Mouse (Mus musculus) intestine, embryonic 14.5 days (tissue): ENCODE measurements around the gene Prcd. TPM values are rescaled to one million over a fixed set of nuclear protein-coding genes. Genes with fewer than 3 reads are reported as not detected.

Experiments
- ATAC-seq: fragments of 200-750 bp; cut with Nextera tagmentation; replicated peaks from 2 replicates; pipeline ENCODE4 v1.8.0; 2017; ENCODE audit warnings: low read depth, moderate number of reproducible peaks, moderate TSS enrichment, moderate library complexity; ENCODE audit not compliant: low FRiP score, low TSS enrichment
- DNase-seq: peaks from one replicate; pipeline ENCODE4 v3.0.0-alpha.2; 2018; ENCODE audit warnings: low spot score
- H3K27ac ChIP-seq: fragments of 300-500 bp; sonication (generic); 2 replicates; pipeline ENCODE4 v1.5.1; 2014; ENCODE audit warnings: low read depth, mild to moderate bottlenecking, control low read depth
- H3K27me3 ChIP-seq: fragments of 300-500 bp; sonication (generic); replicated peaks from 2 replicates; pipeline ENCODE4 v1.6.1; 2014; ENCODE audit warnings: low read length, control low read depth; ENCODE audit not compliant: control insufficient read depth, insufficient read depth
- H3K36me3 ChIP-seq: fragments of 300-500 bp; sonication (generic); 2 replicates; pipeline ENCODE4 v1.6.1; 2014; ENCODE audit warnings: low read length, control low read depth; ENCODE audit not compliant: control insufficient read depth, insufficient read depth
- H3K4me1 ChIP-seq: fragments of 300-500 bp; sonication (generic); replicated peaks from 2 replicates; pipeline ENCODE4 v1.6.1; 2014; ENCODE audit warnings: low read length, control low read depth, mixed read lengths; ENCODE audit not compliant: control insufficient read depth, insufficient read depth
- H3K4me2 ChIP-seq: fragments of 300-500 bp; sonication (generic); 2 replicates; pipeline ENCODE4 v1.6.1; 2014; ENCODE audit warnings: low read length
- H3K4me3 ChIP-seq: fragments of 300-500 bp; sonication (generic); 2 replicates; pipeline ENCODE4 v1.5.1; 2014; ENCODE audit warnings: low read depth, low read length, control low read depth, mixed read lengths
- H3K9ac ChIP-seq: fragments of 300-500 bp; sonication (generic); 2 replicates; pipeline ENCODE4 v1.6.1; 2014; ENCODE audit warnings: mild to moderate bottlenecking, low read length
- H3K9me3 ChIP-seq: fragments of 300-500 bp; sonication (generic); 2 replicates; pipeline ENCODE4 v1.6.1; 2016; ENCODE audit warnings: low read length, control low read depth; ENCODE audit not compliant: control insufficient read depth
- WGBS: fragments of 180-500 bp; shearing (Covaris S2); extraction: QIAGEN DNeasy Blood & Tissue Kit; methylation state at CpG from one replicate; pipeline ENCODE4 v1.1.7; 2014; 5-methylcytosine and 5-hydroxymethylcytosine counted together
- polyA plus RNA-seq: library from polyadenylated mRNA; unstranded; fragments of >200 nt; fragmentation: Nextera tagmentation; extraction: Ambion mirVana; gene quantifications from 2 replicates; pipeline ENCODE4 v1.2.1, GENCODE M21; 2014

The Prcd gene
- polyA plus RNA-seq, 1 experiment from 2014 or later, result 1.8 TPM

DNA sequence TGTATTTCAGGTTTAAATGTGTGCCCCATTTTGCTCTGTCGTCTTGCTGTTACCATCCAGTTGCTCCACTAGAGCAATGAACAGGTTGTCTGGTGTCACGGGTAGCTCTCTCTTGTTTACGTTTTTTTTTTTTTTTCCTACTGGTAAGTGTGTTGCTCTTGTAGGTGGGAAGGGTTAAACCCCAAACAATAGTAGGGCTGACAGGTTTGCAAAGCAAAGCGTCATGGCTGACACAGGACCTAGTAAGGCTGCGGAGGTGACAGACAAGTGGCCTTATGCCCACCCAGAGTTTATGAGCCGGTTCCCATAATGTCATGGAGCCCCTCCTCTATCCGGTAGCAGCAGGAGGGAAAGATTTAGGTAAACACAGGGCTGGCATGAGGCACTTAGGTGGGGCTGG, 53.0 kb downstream of the Prcd start:
- Histone ChIP-seq H3K27me3 (no peaks in the 10 kb centered on the region), H3K9ac (no peak overlapping the region), H3K36me3 (no peaks in the 10 kb centered on the region), H3K9me3 (no peaks in the 10 kb centered on the region), H3K4me1 (no peaks in the 10 kb centered on the region), H3K4me2 (no peak overlapping the region), H3K4me3 (no peak overlapping the region), H3K27ac (no peak overlapping the region)
- no peak for DNase-seq
- WGBS, result 51% methylated on average over 7 of the region's 7 CpGs
- ATAC-seq, result no peak

GRCm38 (mm10) chr11:116710171-116710570, 56.8 kb downstream of the Prcd start:
- Histone ChIP-seq H3K27me3 (no peaks in the 10 kb centered on the region), H3K27ac (no peak overlapping the region), H3K9ac (no peak overlapping the region), H3K4me3 (no peak overlapping the region), H3K36me3 (no peaks in the 10 kb centered on the region), H3K4me1 (no peaks in the 10 kb centered on the region), H3K4me2 (no peak overlapping the region), H3K9me3 (no peaks in the 10 kb centered on the region)
- no peak for ATAC-seq
- 60% methylated on average over 10 of the region's 10 CpGs for WGBS
- no peak for DNase-seq

DNA sequence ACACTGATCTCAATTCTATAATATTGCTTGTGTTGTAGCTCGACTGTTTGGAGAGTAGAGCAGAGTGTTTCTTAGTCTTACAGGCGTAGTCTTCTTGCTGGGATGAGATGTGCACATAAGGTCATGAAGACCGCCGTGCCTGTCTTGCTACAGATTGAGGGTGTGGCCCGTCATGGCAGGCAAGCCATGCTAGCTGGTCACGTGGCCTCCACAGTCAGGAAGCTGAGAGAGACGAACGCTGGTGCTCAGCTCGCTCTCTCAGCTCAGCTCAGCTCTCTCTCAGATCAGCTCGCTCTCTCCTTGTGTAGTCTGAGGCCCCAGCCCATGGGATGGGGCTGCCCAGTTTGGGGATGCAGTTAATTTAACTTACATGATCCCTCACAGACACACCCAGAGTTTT, 57.5 kb downstream of the Prcd start:
- Histone ChIP-seq H3K36me3 (no peaks in the 10 kb centered on the region), H3K4me1 (no peaks in the 10 kb centered on the region), H3K4me3 (no peak overlapping the region), H3K9ac (no peak overlapping the region), H3K4me2 (no peak overlapping the region), H3K27ac (no peak overlapping the region), H3K27me3 (no peaks in the 10 kb centered on the region), H3K9me3 (no peaks in the 10 kb centered on the region)
- WGBS, result 90% methylated on average over 10 of the region's 10 CpGs
- ATAC-seq, result no peak
- no peak for DNase-seq

GRCm38 (mm10) chr11:116714052-116714451, 60.7 kb downstream of the Prcd start:
- ATAC-seq (no peak), DNase-seq (no peak)
- Histone ChIP-seq H3K36me3 (no peaks in the 10 kb centered on the region), H3K9ac (no peak overlapping the region), H3K4me1 (no peaks in the 10 kb centered on the region), H3K27me3 (no peaks in the 10 kb centered on the region), H3K4me3 (no peak overlapping the region), H3K4me2 (no peak overlapping the region), H3K27ac (no peak overlapping the region), H3K9me3 (peaks cover 5% of the 10 kb centered on the region)
- 90% methylated on average over 12 of the region's 12 CpGs for WGBS

Other genes with a start within 250 kb of the Prcd start
- 14.6 and 19.9 TPM in 2 replicates for gene Rnf157, start 240.5 kb upstream of the Prcd start, polyA plus RNA-seq
- 76.2 and 78.5 TPM in 2 replicates for gene Ubald2, start 219.4 kb upstream of the Prcd start, polyA plus RNA-seq
- 0.15 and 0.22 TPM in 2 replicates for gene Qrich2, start 187.3 kb upstream of the Prcd start, polyA plus RNA-seq
- 207 and 208 TPM in 2 replicates for gene Prpsap1, start 159.3 kb upstream of the Prcd start, polyA plus RNA-seq
- gene Sphk1, start 122.6 kb upstream of the Prcd start, polyA plus RNA-seq, result 2.1 and 4.5 TPM in 2 replicates
- 9.7 and 9.8 TPM in 2 replicates for gene Ube2o, start 72.1 kb upstream of the Prcd start, polyA plus RNA-seq
- not detected in 2 replicates for gene Aanat, start 67.1 kb upstream of the Prcd start, polyA plus RNA-seq
- 5.7 and 5.9 TPM in 2 replicates for gene Rhbdf2, start 26.5 kb upstream of the Prcd start, polyA plus RNA-seq
- gene Cygb, start 779 bp downstream of the Prcd start, polyA plus RNA-seq, result 14.5 and 16.4 TPM in 2 replicates
- not detected in 2 replicates for gene St6galnac1, start 122.0 kb downstream of the Prcd start, polyA plus RNA-seq
- gene Mxra7, start 174.5 kb downstream of the Prcd start, polyA plus RNA-seq, result 22.6 and 23.8 TPM in 2 replicates
- gene Mettl23, start 189.7 kb downstream of the Prcd start, polyA plus RNA-seq, result 70.3 and 81.4 TPM in 2 replicates
- 82.8 and 85.3 TPM in 2 replicates for gene Jmjd6, start 189.9 kb downstream of the Prcd start, polyA plus RNA-seq
- 29.1 and 32.6 TPM in 2 replicates for gene Mfsd11, start 198.9 kb downstream of the Prcd start, polyA plus RNA-seq
- gene Srsf2, start 199.6 kb downstream of the Prcd start, polyA plus RNA-seq, result 811 and 855 TPM in 2 replicates